Mouse (Mus musculus) limb, embryonic 15.5 days (tissue): Measurements from ENCODE around the gene Eif3k. TPM values are rescaled to one million over a fixed set of nuclear protein-coding genes. Genes with fewer than 3 reads are reported as not detected.

Source experiments
- ATAC-seq: fragments of 200-750 bp; cut with Nextera tagmentation; 2 replicates; pipeline ENCODE4 v1.8.0; 2017; ENCODE audit warnings: low read depth, moderate TSS enrichment; ENCODE audit not compliant: insufficient number of reproducible peaks, low FRiP score, low TSS enrichment
- H3K27ac ChIP-seq: fragments of 300-500 bp; sonication (generic); 2 replicates; pipeline ENCODE4 v1.5.1; 2015; ENCODE audit warnings: moderate library complexity, mild to moderate bottlenecking, inconsistent platforms
- H3K27me3 ChIP-seq: fragments of 300-500 bp; sonication (generic); 2 replicates; pipeline ENCODE4 v1.6.1; 2015; ENCODE audit warnings: inconsistent platforms
- H3K36me3 ChIP-seq: fragments of 300-500 bp; sonication (generic); 2 replicates; pipeline ENCODE4 v1.6.1; 2015; ENCODE audit warnings: inconsistent platforms
- H3K4me1 ChIP-seq: fragments of 300-500 bp; sonication (generic); 2 replicates; pipeline ENCODE4 v1.6.1; 2015; ENCODE audit warnings: inconsistent platforms
- H3K4me2 ChIP-seq: fragments of 300-500 bp; sonication (generic); 2 replicates; pipeline ENCODE4 v1.6.1; 2015; ENCODE audit warnings: mild to moderate bottlenecking, inconsistent platforms
- H3K4me3 ChIP-seq: fragments of 300-500 bp; sonication (generic); 2 replicates; pipeline ENCODE4 v1.5.1; 2015; ENCODE audit warnings: mild to moderate bottlenecking, inconsistent platforms
- H3K9ac ChIP-seq: fragments of 300-500 bp; sonication (generic); 2 replicates; pipeline ENCODE4 v1.6.1; 2015; ENCODE audit warnings: inconsistent platforms
- H3K9me3 ChIP-seq: fragments of 300-500 bp; sonication (generic); 2 replicates; pipeline ENCODE4 v1.6.1; 2016; ENCODE audit warnings: inconsistent platforms
- WGBS: fragments of 180-500 bp; shearing (Covaris S2); methylation state at CpG from one replicate; pipeline ENCODE4 v1.1.7; 2015; 5-methylcytosine and 5-hydroxymethylcytosine counted together
- polyA plus RNA-seq: library from polyadenylated mRNA; unstranded; fragments of >200 nt; fragmentation: Nextera tagmentation; extraction: Ambion mirVana; gene quantifications from 2 replicates; pipeline ENCODE4 v1.2.1, GENCODE M21; 2015

Eif3k gene
- polyA plus RNA-seq, 1 experiment from 2014 or later: 387 TPM

GRCm38 (mm10) chr7:29014984-29015383, 33.3 kb upstream of the Eif3k start:
- no peak overlapping the region for H3K4me3 ChIP-seq
- WGBS: 100% methylated on average over 1 of the region's 1 CpGs
- no peaks in the 10 kb centered on the region; the same call in 1 of the 2 replicates for H3K36me3 ChIP-seq
- no peak overlapping the region for H3K9ac ChIP-seq
- no peak for ATAC-seq
- peaks cover 8% of the 10 kb centered on the region for H3K4me1 ChIP-seq
- no peak overlapping the region for H3K4me2 ChIP-seq
- H3K9me3 ChIP-seq: no peaks in the 10 kb centered on the region
- H3K27ac ChIP-seq: no peak overlapping the region
- H3K27me3 ChIP-seq: peaks cover 26% of the 10 kb centered on the region

DNA sequence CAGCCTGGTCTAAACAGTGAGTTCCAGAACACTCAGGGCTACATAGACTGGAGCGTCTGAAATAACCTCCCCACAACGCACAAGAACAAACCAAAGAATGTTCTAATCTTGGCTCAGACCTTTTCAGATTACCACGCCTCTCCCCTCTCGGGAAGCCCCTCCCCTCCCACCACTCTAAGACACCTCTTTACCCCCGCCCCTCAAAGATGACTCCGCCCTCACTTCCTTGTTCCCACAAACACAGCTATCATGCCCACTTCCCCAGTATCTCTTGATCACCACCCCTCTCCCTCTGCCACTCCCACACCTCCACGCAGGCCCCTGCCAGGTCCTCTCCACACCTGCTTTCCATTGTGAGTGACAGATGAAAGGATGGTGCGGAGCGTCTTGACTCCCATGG, 27.1 kb upstream of the Eif3k start:
- no peak overlapping the region for H3K27ac ChIP-seq
- H3K27me3 ChIP-seq: no peaks in the 10 kb centered on the region
- no peaks in the 10 kb centered on the region for H3K36me3 ChIP-seq
- no peak overlapping the region for H3K9ac ChIP-seq
- no peak overlapping the region for H3K4me2 ChIP-seq
- WGBS: 73% methylated on average over 9 of the region's 9 CpGs
- H3K4me1 ChIP-seq: no peaks in the 10 kb centered on the region
- H3K4me3 ChIP-seq: no peak overlapping the region
- no peak for ATAC-seq
- no peaks in the 10 kb centered on the region for H3K9me3 ChIP-seq

- 94% methylated on average over 10 of the region's 10 CpGs for WGBS
Measured at GRCm38 (mm10) chr7:29008171-29008570, 26.5 kb upstream of the Eif3k start.

DNA sequence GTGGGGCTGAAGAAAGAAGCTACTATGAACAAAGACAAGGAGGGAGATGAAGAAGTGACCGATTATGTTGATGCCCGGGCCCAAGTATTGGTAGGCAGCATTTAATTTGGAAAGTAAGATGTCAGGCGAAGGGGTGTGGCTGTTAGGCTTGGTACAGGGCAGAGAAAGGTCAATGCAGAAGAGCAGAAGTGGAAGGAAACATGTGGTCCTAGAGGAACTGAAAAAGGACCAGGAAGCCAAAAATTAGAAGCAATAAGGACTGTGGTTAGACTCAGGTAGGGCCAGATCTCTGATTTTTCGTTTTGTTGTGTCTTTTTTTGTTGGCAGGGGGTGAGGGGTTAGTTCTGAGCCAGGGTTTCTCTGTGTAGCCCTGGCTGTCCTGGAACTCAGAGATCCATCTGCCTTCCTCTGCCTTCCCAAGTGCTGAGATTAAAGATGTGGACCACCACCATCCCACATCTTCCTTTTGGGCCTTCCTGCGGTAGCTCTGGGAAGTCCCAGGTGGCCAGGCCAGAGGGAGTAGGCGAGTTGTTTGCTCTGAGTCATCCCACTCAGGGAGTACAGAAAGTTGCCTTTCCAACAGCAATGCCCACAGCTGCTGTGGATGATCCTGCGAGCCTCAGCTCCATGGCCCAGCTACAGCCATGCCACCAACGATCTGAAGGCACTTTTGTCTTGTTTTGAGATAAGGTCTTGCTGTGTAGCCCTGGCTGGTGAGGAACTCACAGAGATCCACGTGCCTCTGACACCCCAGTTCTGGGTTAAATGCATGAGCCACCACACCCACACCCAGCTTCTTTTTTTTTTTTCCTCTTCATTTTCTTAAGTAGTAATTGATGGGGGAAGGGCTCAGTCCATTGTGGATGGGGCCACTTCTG, 25.8 kb upstream of the Eif3k start:
- Histone ChIP-seq H3K27me3 (no peaks in the 10 kb centered on the region), H3K9ac (no peak overlapping the region), H3K4me1 (no peaks in the 10 kb centered on the region), H3K9me3 (no peaks in the 10 kb centered on the region), H3K4me2 (no peak overlapping the region), H3K4me3 (no peak overlapping the region), H3K36me3 (no peaks in the 10 kb centered on the region), H3K27ac (no peak overlapping the region)
- whole genome bisulfite sequencing: 75% methylated on average over 9 of the region's 9 CpGs
- no peak for ATAC-seq

More at GRCm38 (mm10) chr7:29008171-29008570, 26.5 kb upstream of the Eif3k start:
- H3K4me1 ChIP-seq: no peaks in the 10 kb centered on the region
- no peak overlapping the region for H3K4me3 ChIP-seq
- no peaks in the 10 kb centered on the region for H3K36me3 ChIP-seq
- H3K9me3 ChIP-seq: no peaks in the 10 kb centered on the region
- no peak overlapping the region for H3K4me2 ChIP-seq
- ATAC-seq: no peak
- H3K9ac ChIP-seq: no peak overlapping the region
- H3K27ac ChIP-seq: no peak overlapping the region
- H3K27me3 ChIP-seq: no peaks in the 10 kb centered on the region

- WGBS: 5% methylated on average over 43 of the region's 43 CpGs
- peak overlapping the region; percentile 51 for H3K4me3 ChIP-seq
Measured at GRCm38 (mm10) chr7:29000651-29001605, 19.3 kb upstream of the Eif3k start.

GRCm38 (mm10) chr7:28993402-28993801, 11.7 kb upstream of the Eif3k start:
- H3K27ac ChIP-seq: no peak overlapping the region

More at GRCm38 (mm10) chr7:29000651-29001605, 19.3 kb upstream of the Eif3k start:
- Histone ChIP-seq H3K36me3 (no peaks in the 10 kb centered on the region), H3K4me2 (peak overlapping the region; percentile 85), H3K9me3 (no peaks in the 10 kb centered on the region; the same call in 1 of the 2 replicates), H3K9ac (peak overlapping the region; percentile 54), H3K27ac (peak overlapping the region; percentile 43; the same call in 1 of the 2 replicates), H3K27me3 (no peaks in the 10 kb centered on the region), H3K4me1 (peaks cover 12% of the 10 kb centered on the region)
- peak; percentile 66 for ATAC-seq

GRCm38 (mm10) chr7:28992997-28993396, 11.3 kb upstream of the Eif3k start:
- Histone ChIP-seq H3K4me1 (no peaks in the 10 kb centered on the region), H3K4me3 (no peak overlapping the region), H3K27ac (no peak overlapping the region), H3K9me3 (no peaks in the 10 kb centered on the region; the same call in 1 of the 2 replicates), H3K27me3 (no peaks in the 10 kb centered on the region), H3K4me2 (no peak overlapping the region), H3K9ac (no peak overlapping the region), H3K36me3 (no peaks in the 10 kb centered on the region)
- 88% methylated on average over 3 of the region's 3 CpGs for WGBS
- no peak for ATAC-seq

More at GRCm38 (mm10) chr7:28993402-28993801, 11.7 kb upstream of the Eif3k start:
- ATAC-seq: no peak
- H3K9ac ChIP-seq: no peak overlapping the region
- H3K4me3 ChIP-seq: no peak overlapping the region
- no peaks in the 10 kb centered on the region for H3K36me3 ChIP-seq
- no peak overlapping the region for H3K4me2 ChIP-seq
- WGBS: 84% methylated on average over 3 of the region's 3 CpGs
- no peaks in the 10 kb centered on the region; the same call in 1 of the 2 replicates for H3K9me3 ChIP-seq
- no peaks in the 10 kb centered on the region for H3K27me3 ChIP-seq
- no peaks in the 10 kb centered on the region for H3K4me1 ChIP-seq

DNA sequence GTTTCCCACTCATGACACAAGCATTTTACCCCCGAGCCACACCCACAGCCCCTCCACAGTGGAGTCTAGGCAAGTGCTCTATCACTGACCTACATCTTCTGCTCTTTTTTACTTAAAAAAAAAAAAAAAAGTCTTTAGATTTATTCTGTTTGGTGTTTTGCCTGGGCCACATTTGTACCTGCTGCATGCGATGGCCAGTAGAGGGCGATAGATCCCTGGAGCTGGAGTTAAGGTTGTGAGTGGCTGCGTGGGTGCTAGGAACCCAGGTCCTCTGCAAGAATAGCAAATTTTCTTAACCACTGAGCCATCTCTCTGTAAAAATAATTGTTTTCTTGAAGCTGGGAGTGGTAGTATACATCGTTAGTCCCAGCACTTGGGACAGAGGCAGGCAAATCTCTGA, 10.0 kb upstream of the Eif3k start:
- ATAC-seq: no peak
- WGBS: 64% methylated on average over 5 of the region's 5 CpGs
- no peak overlapping the region for H3K4me3 ChIP-seq
- no peak overlapping the region for H3K27ac ChIP-seq
- no peaks in the 10 kb centered on the region for H3K4me1 ChIP-seq
- no peaks in the 10 kb centered on the region for H3K36me3 ChIP-seq
- H3K27me3 ChIP-seq: no peaks in the 10 kb centered on the region
- no peak overlapping the region for H3K9ac ChIP-seq
- H3K4me2 ChIP-seq: no peak overlapping the region
- H3K9me3 ChIP-seq: no peaks in the 10 kb centered on the region

DNA sequence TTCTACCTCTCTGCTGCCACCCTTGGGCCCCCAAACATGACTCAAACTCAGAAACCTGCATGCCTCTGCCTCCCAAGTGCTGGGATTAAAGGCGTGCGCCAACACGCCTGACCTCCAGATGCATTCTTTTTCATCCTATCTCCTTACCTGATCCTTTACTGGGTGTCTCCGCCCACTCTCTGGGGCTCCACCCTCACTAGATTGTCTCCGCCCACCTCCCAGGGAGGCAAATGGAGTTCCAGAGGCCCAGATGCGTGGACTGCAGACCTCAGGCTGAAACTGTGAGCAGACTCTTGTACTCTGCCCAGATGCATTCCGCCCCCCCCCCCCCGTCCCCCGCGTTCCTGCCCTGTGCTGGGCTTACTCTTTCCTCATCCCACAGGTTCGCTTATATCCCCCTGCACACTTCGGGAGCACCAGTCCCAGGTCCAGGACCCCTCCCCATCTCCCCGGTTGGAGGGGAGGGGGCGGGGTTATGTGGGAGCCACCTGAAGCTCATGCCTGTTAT, 9.2 kb upstream of the Eif3k start:
- Histone ChIP-seq H3K9me3 (no peaks in the 10 kb centered on the region), H3K27me3 (no peaks in the 10 kb centered on the region), H3K4me1 (no peaks in the 10 kb centered on the region), H3K9ac (no peak overlapping the region), H3K27ac (no peak overlapping the region), H3K4me2 (no peak overlapping the region), H3K4me3 (no peak overlapping the region), H3K36me3 (no peaks in the 10 kb centered on the region)
- no peak for ATAC-seq
- WGBS: 48% methylated on average over 14 of the region's 14 CpGs

GRCm38 (mm10) chr7:28985207-28985606, 3.5 kb upstream of the Eif3k start:
- Histone ChIP-seq H3K27me3 (no peaks in the 10 kb centered on the region), H3K36me3 (no peaks in the 10 kb centered on the region), H3K27ac (no peak overlapping the region), H3K4me2 (no peak overlapping the region), H3K9me3 (no peaks in the 10 kb centered on the region), H3K4me3 (no peak overlapping the region), H3K4me1 (peaks cover 20% of the 10 kb centered on the region), H3K9ac (no peak overlapping the region)
- WGBS: 84% methylated on average over 7 of the region's 7 CpGs
- ATAC-seq: no peak

GRCm38 (mm10) chr7:28984452-28984851, 2.8 kb upstream of the Eif3k start:
- no peak for ATAC-seq
- Histone ChIP-seq H3K4me1 (peaks cover 21% of the 10 kb centered on the region), H3K36me3 (no peaks in the 10 kb centered on the region; the same call in 1 of the 2 replicates), H3K27ac (no peak overlapping the region), H3K27me3 (no peaks in the 10 kb centered on the region), H3K4me3 (no peak overlapping the region), H3K4me2 (no peak overlapping the region), H3K9me3 (no peaks in the 10 kb centered on the region), H3K9ac (no peak overlapping the region)
- WGBS: 96% methylated on average over 1 of the region's 1 CpGs
